Mouse (Mus musculus): ENCODE results near the gene Ak5. TPM values are rescaled to one million over a fixed set of nuclear protein-coding genes. Genes with fewer than 3 reads are reported as not detected.

Ak5 gene
- polyA plus RNA-seq, 1 experiment from 2014 or later = 5.2 TPM

DNA sequence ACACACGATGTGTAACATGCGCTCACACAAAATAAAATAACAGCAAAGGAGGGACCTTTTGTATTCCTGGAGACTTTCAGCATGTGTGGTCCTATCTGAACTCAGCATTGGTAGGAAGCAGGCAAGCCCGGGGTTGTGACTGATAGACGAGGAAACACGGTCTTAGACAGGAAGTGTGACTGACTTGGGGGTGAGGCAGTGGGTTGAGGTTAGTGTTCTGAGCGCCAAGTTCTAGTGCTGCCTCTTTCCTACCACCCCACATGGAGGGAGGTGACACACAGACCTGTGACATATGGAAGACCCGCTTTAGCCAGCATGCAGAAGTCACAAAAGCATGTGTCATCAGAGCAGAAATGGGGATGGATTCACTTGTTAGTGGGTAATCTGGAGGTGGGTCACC lies 158.9 kb downstream of the Ak5 start:
- CTCF ChIA-PET = interaction anchor here (1.6 kb wide), 1 partner anchor 20 kb away, joined by 5 read pairs; no protein-coding TSS in a partner anchor
- POLR2A ChIA-PET = interaction anchor here (1.4 kb wide), 1 partner anchor 25 kb away, joined by 4 read pairs; no protein-coding TSS in a partner anchor
- TF ChIP-seq CTCF (IDR thresholded peaks at IDR 0.05) = no peak

GRCm38 (mm10) chr3:152508419-152508993 lies 159.7 kb downstream of the Ak5 start:
- H3K27me3 ChIP-seq = no peaks in the 10 kb centered on the region
- in situ Hi-C loops (cut with MboI; ENCODE audit: low pct_unique_long_range_greater_than_20kb) = no loop called here
- ChIA-PET POLR2A (interaction anchor here (1.4 kb wide), 1 partner anchor 24 kb away, joined by 4 read pairs; no protein-coding TSS in a partner anchor), CTCF (interaction anchor here (0.7 to 1.8 kb wide), 7 partner anchors 19 to 108 kb away, joined by 3 to 10 read pairs (median 4); no protein-coding TSS in a partner anchor)
- ATAC-seq (no peak), DNase-seq (ENCODE audit: low read depth, low spot score) (no peak)
- no peak for TF ChIP-seq CTCF (IDR thresholded peaks at IDR 0.05)

More for the DNA sequence above, 158.9 kb downstream of the Ak5 start:
- in situ Hi-C loops (cut with MboI; ENCODE audit: low pct_unique_long_range_greater_than_20kb) = no loop called here
- H3K27me3 ChIP-seq = no peaks in the 10 kb centered on the region
- DNase-seq (ENCODE audit: low read depth, low spot score) = no peak
- ATAC-seq = no peak

DNA sequence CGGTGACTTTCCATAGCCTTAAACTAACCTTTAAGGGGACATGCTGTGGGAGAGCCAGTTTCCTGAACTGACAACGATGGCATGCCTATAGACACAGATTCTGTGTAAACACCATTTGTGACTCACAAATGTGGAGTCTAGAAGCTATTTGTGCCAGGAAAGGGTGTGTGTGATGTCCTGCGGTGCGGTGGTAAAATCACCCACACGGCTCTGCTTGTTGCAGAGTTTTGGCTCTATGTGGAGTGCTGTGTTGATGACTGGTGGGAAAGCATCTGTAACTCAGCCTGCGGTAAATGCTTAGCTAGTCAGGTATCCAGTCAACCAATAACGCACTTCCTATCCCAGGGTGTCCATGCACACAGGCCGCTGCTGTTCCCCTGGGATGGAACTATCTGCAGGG lies 160.3 kb downstream of the Ak5 start:
- no peak for TF ChIP-seq CTCF (IDR thresholded peaks at IDR 0.05)
- peak; percentile 97 for DNase-seq (ENCODE audit: low read depth, low spot score)
- H3K27me3 ChIP-seq = no peaks in the 10 kb centered on the region
- CTCF ChIA-PET = interaction anchor here (0.7 to 1.8 kb wide), 9 partner anchors 18 to 214 kb away, joined by 3 to 10 read pairs (median 3); no protein-coding TSS in a partner anchor
- POLR2A ChIA-PET = interaction anchor here (1.4 kb wide), 1 partner anchor 24 kb away, joined by 4 read pairs; no protein-coding TSS in a partner anchor
- ATAC-seq = peak; percentile 86
- in situ Hi-C loops (cut with MboI; ENCODE audit: low pct_unique_long_range_greater_than_20kb) = no loop called here

DNA sequence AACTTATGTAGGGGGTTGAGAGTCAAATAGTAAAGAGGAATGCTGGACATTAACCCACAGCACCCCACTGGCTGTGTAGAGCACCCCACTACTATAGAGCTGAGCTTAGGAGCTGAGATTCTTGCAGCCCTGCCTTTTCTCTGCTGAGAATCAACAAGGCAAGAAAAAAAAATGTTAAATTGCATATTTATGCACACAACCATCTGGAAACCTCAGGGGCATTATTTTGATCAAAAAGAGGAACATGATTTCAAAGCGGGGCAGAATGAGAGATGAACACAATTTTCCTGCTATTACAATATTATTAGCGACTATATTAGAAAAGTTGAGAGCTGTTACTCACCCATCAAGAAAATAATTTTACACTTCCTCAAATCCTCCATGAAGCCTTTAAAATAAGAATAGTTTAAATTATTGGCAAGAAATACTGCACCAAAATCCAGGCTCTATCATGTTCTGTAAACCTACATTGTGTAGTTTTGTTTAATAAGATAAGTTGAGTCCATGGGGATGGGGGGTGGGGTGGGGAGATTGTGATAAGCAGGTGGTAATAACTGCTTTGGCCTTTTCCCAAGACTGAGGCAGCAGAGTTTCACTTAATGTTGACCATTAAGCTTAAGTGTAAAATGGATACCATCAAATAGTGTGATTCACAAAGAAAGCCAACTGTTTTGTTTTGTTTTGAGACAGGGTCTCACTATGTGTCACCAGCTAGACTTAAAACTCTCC lies 169.0 kb downstream of the Ak5 start:
- in situ Hi-C loops (cut with MboI; ENCODE audit: low pct_unique_long_range_greater_than_20kb) = no loop called here
- TF ChIP-seq CTCF (IDR thresholded peaks at IDR 0.05) = no peak
- ChIA-PET POLR2A (interaction anchor here (0.7 kb wide), 1 partner anchor 214 kb away, joined by 3 read pairs; the partner anchor contains the start of gene Pigk), CTCF (interaction anchor here (0.9 to 1.2 kb wide), 3 partner anchors 10 to 15 kb away, joined by 3 to 4 read pairs (median 3); no protein-coding TSS in a partner anchor)
- DNase-seq (ENCODE audit: low read depth, low spot score) (no peak), ATAC-seq (no peak)
- no peaks in the 10 kb centered on the region for H3K27me3 ChIP-seq

- ChIA-PET POLR2A (interaction anchor here (1.1 kb wide), 1 partner anchor 23 kb away, joined by 3 read pairs; no protein-coding TSS in a partner anchor), CTCF (interaction anchor here (1.0 kb wide), 1 partner anchor 23 kb away, joined by 4 read pairs; no protein-coding TSS in a partner anchor)
- DNase-seq (ENCODE audit: low read depth, low spot score) = no peak
- H3K27me3 ChIP-seq = no peaks in the 10 kb centered on the region
- in situ Hi-C loops (cut with MboI; ENCODE audit: low pct_unique_long_range_greater_than_20kb) = no loop called here
- no peak for TF ChIP-seq CTCF (IDR thresholded peaks at IDR 0.05)
- ATAC-seq = no peak
Observed at GRCm38 (mm10) chr3:152497842-152498241, 170.3 kb downstream of the Ak5 start.

- CTCF ChIA-PET = interaction anchor here (1.0 kb wide), 1 partner anchor 22 kb away, joined by 4 read pairs; no protein-coding TSS in a partner anchor
- H3K27me3 ChIP-seq = no peaks in the 10 kb centered on the region
- no peak for TF ChIP-seq CTCF (IDR thresholded peaks at IDR 0.05)
- in situ Hi-C loops (cut with MboI; ENCODE audit: low pct_unique_long_range_greater_than_20kb) = no loop called here
- no peak for DNase-seq (ENCODE audit: low read depth, low spot score)
- POLR2A ChIA-PET = interaction anchor here (1.1 kb wide), 1 partner anchor 22 kb away, joined by 3 read pairs; no protein-coding TSS in a partner anchor
- no peak for ATAC-seq
Observed at GRCm38 (mm10) chr3:152497084-152497483, 171.1 kb downstream of the Ak5 start.

GRCm38 (mm10) chr3:152495415-152495898 lies 172.7 kb downstream of the Ak5 start:
- in situ Hi-C loops (cut with MboI; ENCODE audit: low pct_unique_long_range_greater_than_20kb) = no loop called here
- POLR2A ChIA-PET = no interaction called here
- peak; percentile 28 for ATAC-seq
- no peak for TF ChIP-seq CTCF (IDR thresholded peaks at IDR 0.05)
- CTCF ChIA-PET = interaction anchor here (1.0 to 4.9 kb wide), 3 partner anchors 9 to 20 kb away, joined by 3 to 16 read pairs (median 3); no protein-coding TSS in a partner anchor
- no peak for DNase-seq (ENCODE audit: low read depth, low spot score)
- H3K27me3 ChIP-seq = no peaks in the 10 kb centered on the region

DNA sequence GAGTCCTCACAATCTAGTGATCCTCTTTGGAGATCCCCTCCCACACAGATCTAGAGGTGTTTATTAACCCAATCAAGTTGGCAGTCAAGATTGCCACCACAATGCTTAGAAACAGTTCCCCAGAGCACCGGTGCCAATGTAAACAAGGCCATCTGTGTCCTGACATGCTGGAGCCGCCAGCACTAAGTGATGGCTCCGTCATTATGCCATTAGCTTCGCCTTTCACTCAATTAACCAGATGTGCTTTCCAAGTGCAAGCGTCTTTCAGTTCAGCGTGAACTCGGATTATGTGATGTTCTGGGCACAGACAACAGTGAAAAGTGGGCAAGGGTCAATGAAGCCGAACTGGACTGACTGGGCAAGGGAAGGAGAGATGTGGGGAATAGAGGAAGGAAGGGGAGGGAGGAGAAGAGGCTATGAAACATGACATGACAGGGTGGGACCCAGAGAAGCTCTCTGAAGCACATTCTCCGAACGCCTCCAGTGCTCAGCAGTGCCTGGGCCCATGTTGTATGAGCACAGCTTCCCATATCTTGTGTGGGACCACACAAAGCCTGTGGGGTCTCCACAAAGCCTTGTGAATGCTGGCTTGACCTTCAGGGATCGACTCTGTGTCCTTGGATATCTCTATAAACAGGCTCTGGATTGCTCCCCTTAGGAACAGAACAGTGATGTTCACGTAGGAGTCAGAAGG lies 173.3 kb downstream of the Ak5 start:
- no peak for ATAC-seq
- no peak for TF ChIP-seq CTCF (IDR thresholded peaks at IDR 0.05)
- in situ Hi-C loops (cut with MboI; ENCODE audit: low pct_unique_long_range_greater_than_20kb) = no loop called here
- H3K27me3 ChIP-seq = no peaks in the 10 kb centered on the region
- CTCF ChIA-PET = interaction anchor here (1.0 to 4.9 kb wide), 4 partner anchors 9 to 20 kb away, joined by 3 to 16 read pairs (median 3); no protein-coding TSS in a partner anchor
- POLR2A ChIA-PET = no interaction called here
- DNase-seq (ENCODE audit: low read depth, low spot score) = no peak

DNA sequence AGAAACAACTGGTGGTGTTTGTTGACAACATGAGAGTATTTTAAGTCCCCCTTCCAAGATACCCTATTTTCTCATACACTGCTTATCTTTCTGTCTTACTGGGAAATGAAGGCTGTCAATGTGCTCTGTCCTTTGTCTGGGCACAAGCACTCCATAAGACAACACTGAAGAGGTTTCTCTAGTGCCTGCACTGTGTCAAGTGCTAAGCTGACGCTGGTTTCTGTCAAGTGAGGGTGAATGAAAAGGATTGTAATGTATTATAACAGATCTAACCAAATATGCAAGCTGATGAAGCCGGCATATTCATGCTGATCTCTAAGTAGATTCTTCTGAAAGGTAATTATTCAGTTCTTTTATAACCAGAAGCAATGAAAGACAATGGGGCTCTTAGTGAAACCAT lies 174.3 kb downstream of the Ak5 start:
- DNase-seq (ENCODE audit: low read depth, low spot score) (no peak), ATAC-seq (no peak)
- in situ Hi-C loops (cut with MboI; ENCODE audit: low pct_unique_long_range_greater_than_20kb) = no loop called here
- ChIA-PET POLR2A (interaction anchor here (0.5 kb wide), 1 partner anchor 100 kb away, joined by 3 read pairs; no protein-coding TSS in a partner anchor), CTCF (interaction anchor here (1.3 to 4.9 kb wide), 2 partner anchors 10 to 19 kb away, joined by 3 to 16 read pairs; no protein-coding TSS in a partner anchor)
- TF ChIP-seq CTCF (IDR thresholded peaks at IDR 0.05) = no peak
- H3K27me3 ChIP-seq = no peaks in the 10 kb centered on the region

DNA sequence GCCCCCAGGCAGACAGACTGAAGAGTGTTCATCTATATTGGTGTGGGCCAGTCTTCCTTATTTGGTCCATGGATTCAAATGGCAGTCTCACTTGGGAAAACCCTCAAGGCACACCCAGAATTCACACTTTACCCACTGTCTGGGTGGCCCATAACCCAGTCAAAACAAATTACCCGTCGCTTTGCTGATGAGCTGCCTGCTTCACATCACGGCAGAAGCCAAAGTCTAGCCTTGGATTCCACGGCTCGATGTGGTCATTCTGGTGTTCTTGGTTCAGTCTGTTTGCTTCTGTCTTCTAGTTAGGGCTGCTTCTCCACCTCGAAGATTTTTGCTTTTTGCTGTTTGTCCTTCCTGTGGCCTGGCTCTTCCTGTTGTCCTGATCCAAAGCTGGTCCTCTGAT lies 175.9 kb downstream of the Ak5 start:
- CTCF ChIA-PET = interaction anchor here (1.2 to 4.9 kb wide), 2 partner anchors 14 to 17 kb away, joined by 3 to 16 read pairs; no protein-coding TSS in a partner anchor
- no peak for TF ChIP-seq CTCF (IDR thresholded peaks at IDR 0.05)
- DNase-seq (ENCODE audit: low read depth, low spot score) (no peak), ATAC-seq (no peak)
- no peaks in the 10 kb centered on the region for H3K27me3 ChIP-seq
- POLR2A ChIA-PET = no interaction called here
- in situ Hi-C loops (cut with MboI; ENCODE audit: low pct_unique_long_range_greater_than_20kb) = no loop called here
